Mouse (Mus musculus) lung, embryonic 16.5 days (tissue): ENCODE results near the gene Uhrf1. TPM values are rescaled to one million over a fixed set of nuclear protein-coding genes. Genes with fewer than 3 reads are reported as not detected.
A peak's percentile ranks its signal among the peaks of the same experiment; 100 is the strongest.

ENCODE experiments used
- ATAC-seq: fragments of 200-750 bp; cut with Nextera tagmentation; 2 replicates; pipeline ENCODE4 v1.8.0; 2017; ENCODE audit warnings: low read depth, mild to moderate bottlenecking, moderate library complexity
- H3K27ac ChIP-seq: fragments of 300-500 bp; sonication (generic); 2 replicates; pipeline ENCODE4 v1.5.1; 2014; ENCODE audit warnings: mild to moderate bottlenecking, control low read depth, low read length
- H3K27me3 ChIP-seq: fragments of 300-500 bp; sonication (generic); 2 replicates; pipeline ENCODE4 v1.6.1; 2014; ENCODE audit warnings: low read depth, low read length, mixed read lengths; ENCODE audit not compliant: control insufficient read depth, insufficient read depth
- H3K36me3 ChIP-seq: fragments of 300-500 bp; sonication (generic); 2 replicates; pipeline ENCODE4 v1.6.1; 2014; ENCODE audit warnings: low read length; ENCODE audit not compliant: control insufficient read depth, insufficient read depth
- H3K4me1 ChIP-seq: fragments of 300-500 bp; sonication (generic); replicated peaks from 2 replicates; pipeline ENCODE4 v1.6.1; 2014; ENCODE audit warnings: low read length, mixed read lengths; ENCODE audit not compliant: control insufficient read depth, insufficient read depth
- H3K4me2 ChIP-seq: fragments of 300-500 bp; sonication (generic); 2 replicates; pipeline ENCODE4 v1.6.1; 2014; ENCODE audit warnings: low read depth, low read length, control low read depth
- H3K4me3 ChIP-seq: fragments of 300-500 bp; sonication (generic); 2 replicates; pipeline ENCODE4 v1.5.1; 2014; ENCODE audit warnings: mild to moderate bottlenecking, low read length, control low read depth
- H3K9ac ChIP-seq: fragments of 300-500 bp; sonication (generic); 2 replicates; pipeline ENCODE4 v1.6.1; 2014; ENCODE audit warnings: low read length, control low read depth
- H3K9me3 ChIP-seq: fragments of 300-500 bp; sonication (generic); 2 replicates; pipeline ENCODE4 v1.6.1; 2016; ENCODE audit warnings: low read length; ENCODE audit not compliant: control insufficient read depth
- WGBS: fragments of 180-500 bp; shearing (Covaris S2); extraction: QIAGEN DNeasy Blood & Tissue Kit; methylation state at CpG from one replicate; pipeline ENCODE4 v1.1.7; 2014; 5-methylcytosine and 5-hydroxymethylcytosine counted together
- polyA plus RNA-seq: library from polyadenylated mRNA; unstranded; fragments of >200 nt; fragmentation: Nextera tagmentation; extraction: Ambion mirVana; gene quantifications from 2 replicates; pipeline ENCODE4 v1.2.1, GENCODE M21; 2015

The Uhrf1 gene
- polyA plus RNA-seq, 1 experiment from 2014 or later: 130 TPM

- peak within 1 kb of the TSS; percentile 77 for H3K9ac ChIP-seq
- H3K27me3 ChIP-seq: no peaks in the 10 kb centered on the region
These were observed 22.5 kb downstream of the Uhrf1 start, which contains the start of gene Kdm4b for GRCm38 (mm10) chr17:56325450-56326152. TSS of gene Kdm4b (plus strand) at chr17:56326062.

GRCm38 (mm10) chr17:56326153-56327147, 23.3 kb downstream of the Uhrf1 start:
- H3K36me3 ChIP-seq: peaks cover 12% of the 10 kb centered on the region
- peaks cover 12% of the 10 kb centered on the region for H3K4me1 ChIP-seq
- peak; percentile 41 for ATAC-seq
- no peaks in the 10 kb centered on the region for H3K9me3 ChIP-seq
- peak overlapping the region; percentile 77 for H3K9ac ChIP-seq
- peak overlapping the region; percentile 90 for H3K27ac ChIP-seq
- H3K27me3 ChIP-seq: no peaks in the 10 kb centered on the region
- peak overlapping the region; percentile 68 for H3K4me3 ChIP-seq
- under 1% methylated on average over 61 of the region's 67 CpGs for WGBS
- H3K4me2 ChIP-seq: peak overlapping the region; percentile 92

More at GRCm38 (mm10) chr17:56325450-56326152, 22.5 kb downstream of the Uhrf1 start, which contains the start of gene Kdm4b:
- peak within 1 kb of the TSS; percentile 92 for H3K4me2 ChIP-seq
- peak; percentile 99 for ATAC-seq
- peaks cover 12% of the 10 kb centered on the region for H3K4me1 ChIP-seq
- H3K36me3 ChIP-seq: peaks cover 17% of the 10 kb centered on the region
- peak within 1 kb of the TSS; percentile 90 for H3K27ac ChIP-seq
- no peaks in the 10 kb centered on the region for H3K9me3 ChIP-seq
- WGBS: under 1% methylated on average over 57 of the region's 57 CpGs
- peak within 1 kb of the TSS; percentile 68 for H3K4me3 ChIP-seq

DNA sequence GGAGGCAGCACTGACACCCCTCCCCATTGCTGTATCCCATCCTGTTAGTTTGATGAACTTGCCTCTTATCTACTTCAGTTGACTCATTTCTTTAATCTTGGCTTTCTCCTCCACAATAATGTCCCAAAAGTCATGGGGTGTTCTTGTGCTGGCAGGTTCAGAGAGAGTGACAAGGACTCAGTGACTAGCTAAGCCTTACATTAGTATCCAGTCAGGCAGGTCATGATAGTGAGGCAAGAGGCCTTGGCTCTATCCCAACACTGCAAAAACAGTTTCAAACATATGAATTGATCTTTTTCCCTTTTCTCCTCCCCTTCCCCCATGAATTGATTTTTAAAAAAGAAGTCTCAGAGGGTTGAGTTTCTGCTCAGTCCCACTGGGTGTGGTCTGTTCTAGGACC, 26.1 kb downstream of the Uhrf1 start:
- peaks cover 12% of the 10 kb centered on the region for H3K4me1 ChIP-seq
- H3K4me3 ChIP-seq: no peak overlapping the region
- H3K9ac ChIP-seq: no peak overlapping the region
- no peaks in the 10 kb centered on the region for H3K36me3 ChIP-seq
- no peak for ATAC-seq
- no peaks in the 10 kb centered on the region for H3K27me3 ChIP-seq
- no peak overlapping the region for H3K4me2 ChIP-seq
- H3K9me3 ChIP-seq: no peaks in the 10 kb centered on the region
- no peak overlapping the region for H3K27ac ChIP-seq

- no peaks in the 10 kb centered on the region for H3K9me3 ChIP-seq
- H3K4me1 ChIP-seq: peaks cover 12% of the 10 kb centered on the region
- H3K9ac ChIP-seq: no peak overlapping the region
- H3K27ac ChIP-seq: no peak overlapping the region
- ATAC-seq: no peak
- H3K4me2 ChIP-seq: no peak overlapping the region
- WGBS: 71% methylated on average over 3 of the region's 3 CpGs
- H3K4me3 ChIP-seq: no peak overlapping the region
- H3K27me3 ChIP-seq: no peaks in the 10 kb centered on the region
- H3K36me3 ChIP-seq: no peaks in the 10 kb centered on the region
These were observed 27.2 kb downstream of the Uhrf1 start for GRCm38 (mm10) chr17:56330345-56330744.

DNA sequence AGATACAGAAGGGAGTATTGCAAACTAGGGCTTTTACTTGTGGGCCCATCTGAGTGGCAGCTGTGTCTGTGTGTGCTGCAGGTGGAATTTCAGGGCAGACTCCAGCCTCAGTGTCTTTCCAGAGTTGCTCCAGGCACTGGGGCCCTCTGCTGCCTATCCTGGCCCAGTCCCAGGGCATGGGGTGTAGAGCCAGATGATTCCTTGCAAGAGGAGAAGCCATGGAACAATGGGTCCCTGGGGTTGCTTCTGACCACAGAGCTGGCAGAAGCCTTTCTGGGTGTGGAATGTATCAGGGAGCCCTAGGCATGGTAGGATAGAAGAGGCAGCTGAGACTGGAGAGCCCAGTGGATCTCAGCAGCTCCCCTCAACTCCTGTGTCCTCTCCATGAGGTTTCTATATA, 28.1 kb downstream of the Uhrf1 start:
- no peak for ATAC-seq
- Histone ChIP-seq H3K4me1 (peaks cover 12% of the 10 kb centered on the region), H3K9me3 (no peaks in the 10 kb centered on the region), H3K4me2 (no peak overlapping the region), H3K27me3 (no peaks in the 10 kb centered on the region), H3K36me3 (no peaks in the 10 kb centered on the region), H3K4me3 (no peak overlapping the region), H3K9ac (0 out of 2 replicates have a peak overlapping the region, but pooled peaks have one; percentile 22), H3K27ac (no peak overlapping the region)

- no peak overlapping the region for H3K27ac ChIP-seq
- H3K27me3 ChIP-seq: no peaks in the 10 kb centered on the region
- no peak overlapping the region for H3K4me3 ChIP-seq
- no peak for ATAC-seq
- H3K9me3 ChIP-seq: no peaks in the 10 kb centered on the region
- WGBS: 42% methylated on average over 8 of the region's 8 CpGs
- no peaks in the 10 kb centered on the region for H3K36me3 ChIP-seq
- no peak overlapping the region for H3K4me2 ChIP-seq
- H3K4me1 ChIP-seq: peaks cover under 1% of the 10 kb centered on the region; the same call in 1 of the 2 replicates
- no peak overlapping the region for H3K9ac ChIP-seq
These were observed 29.9 kb downstream of the Uhrf1 start for GRCm38 (mm10) chr17:56332987-56333386.

- H3K9ac ChIP-seq: no peak overlapping the region
- H3K27ac ChIP-seq: no peak overlapping the region
- no peak overlapping the region for H3K4me2 ChIP-seq
- WGBS: 43% methylated on average over 4 of the region's 4 CpGs
- no peaks in the 10 kb centered on the region for H3K4me1 ChIP-seq
- no peaks in the 10 kb centered on the region for H3K9me3 ChIP-seq
- no peaks in the 10 kb centered on the region for H3K27me3 ChIP-seq
- no peaks in the 10 kb centered on the region for H3K36me3 ChIP-seq
- no peak for ATAC-seq
- H3K4me3 ChIP-seq: no peak overlapping the region
These were observed 34.1 kb downstream of the Uhrf1 start for GRCm38 (mm10) chr17:56337190-56337589.

- H3K27ac ChIP-seq: no peak overlapping the region
- no peak for ATAC-seq
- no peaks in the 10 kb centered on the region for H3K9me3 ChIP-seq
- H3K4me1 ChIP-seq: no peaks in the 10 kb centered on the region
- no peak overlapping the region for H3K4me3 ChIP-seq
- no peaks in the 10 kb centered on the region for H3K36me3 ChIP-seq
- H3K4me2 ChIP-seq: no peak overlapping the region
- H3K9ac ChIP-seq: no peak overlapping the region
- H3K27me3 ChIP-seq: no peaks in the 10 kb centered on the region
- WGBS: 88% methylated on average over 6 of the region's 6 CpGs
These were observed 34.7 kb downstream of the Uhrf1 start for GRCm38 (mm10) chr17:56337791-56338190.

DNA sequence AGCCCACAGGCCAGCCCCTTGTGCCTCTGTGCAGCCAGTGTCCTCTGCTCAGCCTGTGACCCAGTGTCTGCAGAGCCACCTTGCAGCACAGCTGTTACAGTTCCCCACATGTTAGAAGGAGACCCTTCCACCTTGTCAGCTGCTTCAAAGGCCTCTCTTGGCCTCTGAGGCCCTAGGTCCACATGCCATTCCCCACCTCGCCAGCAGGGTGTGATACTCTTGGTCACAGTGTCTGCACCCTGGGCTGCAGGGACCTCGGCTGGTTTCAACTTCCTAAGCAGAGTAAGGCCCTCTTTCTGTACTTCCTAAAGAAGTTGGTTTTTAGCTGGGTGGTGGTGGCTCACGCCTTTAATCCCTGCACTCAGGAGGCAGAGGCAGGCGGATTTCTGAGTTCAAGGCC, 35.8 kb downstream of the Uhrf1 start:
- H3K4me2 ChIP-seq: no peak overlapping the region
- ATAC-seq: no peak
- H3K4me1 ChIP-seq: no peaks in the 10 kb centered on the region
- H3K9me3 ChIP-seq: no peaks in the 10 kb centered on the region
- H3K36me3 ChIP-seq: no peaks in the 10 kb centered on the region
- H3K27me3 ChIP-seq: no peaks in the 10 kb centered on the region
- H3K27ac ChIP-seq: no peak overlapping the region
- H3K4me3 ChIP-seq: no peak overlapping the region
- no peak overlapping the region for H3K9ac ChIP-seq
- 57% methylated on average over 4 of the region's 4 CpGs for WGBS
